Mouse (Mus musculus) neutrophil, adult 5-6 weeks (primary cell): ENCODE data around the gene Gal3st2. TPM values are rescaled to one million over a fixed set of nuclear protein-coding genes. Genes with fewer than 3 reads are reported as not detected.
"Not testable (repeated sequence)": the region's sequence is repeated elsewhere in the genome, so short reads cannot be mapped to it uniquely, and the experiment has no call there.

Source experiments
- ATAC-seq: fragments of 151-379, 151-347 bp; 2 replicates; pipeline ENCODE4 v1.8.0; 2017; ENCODE audit warnings: mild to moderate bottlenecking, moderate TSS enrichment; ENCODE audit not compliant: insufficient number of reproducible peaks, poor library complexity, low FRiP score, severe bottlenecking; ENCODE audit errors: extremely low read depth
- total RNA-seq: library from RNA; stranded (forward); fragments of 200-1000 nt; gene quantifications from 2 replicates; pipeline ENCODE4 v1.2.3, GENCODE M21; 2017

Gal3st2 gene
- total RNA-seq: not detected in 2 replicates

DNA sequence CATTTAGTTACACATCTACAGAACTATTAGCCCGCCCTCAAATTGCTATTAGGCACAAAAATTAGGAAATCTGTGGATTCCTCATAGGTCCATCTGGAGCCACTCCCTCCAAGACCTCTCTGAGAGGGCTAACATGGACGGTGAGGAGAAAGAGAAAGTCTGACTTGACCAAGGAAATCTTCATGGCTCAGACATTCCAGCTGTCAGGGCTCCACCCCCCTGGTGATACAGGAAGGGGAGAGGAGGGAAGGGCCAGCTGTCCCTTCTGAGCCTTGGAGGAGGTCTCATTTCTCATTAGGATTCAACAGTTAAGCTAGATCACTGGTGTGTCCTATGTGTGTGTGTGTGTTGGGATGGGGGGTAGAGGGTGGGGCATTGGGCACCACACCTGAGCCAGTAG lies at the start of gene Gal3st2:
Gal3st2 (plus strand) TSS at position 259 of the 400 bp plus-strand sequence.
- not testable (repeated sequence) for ATAC-seq

DNA sequence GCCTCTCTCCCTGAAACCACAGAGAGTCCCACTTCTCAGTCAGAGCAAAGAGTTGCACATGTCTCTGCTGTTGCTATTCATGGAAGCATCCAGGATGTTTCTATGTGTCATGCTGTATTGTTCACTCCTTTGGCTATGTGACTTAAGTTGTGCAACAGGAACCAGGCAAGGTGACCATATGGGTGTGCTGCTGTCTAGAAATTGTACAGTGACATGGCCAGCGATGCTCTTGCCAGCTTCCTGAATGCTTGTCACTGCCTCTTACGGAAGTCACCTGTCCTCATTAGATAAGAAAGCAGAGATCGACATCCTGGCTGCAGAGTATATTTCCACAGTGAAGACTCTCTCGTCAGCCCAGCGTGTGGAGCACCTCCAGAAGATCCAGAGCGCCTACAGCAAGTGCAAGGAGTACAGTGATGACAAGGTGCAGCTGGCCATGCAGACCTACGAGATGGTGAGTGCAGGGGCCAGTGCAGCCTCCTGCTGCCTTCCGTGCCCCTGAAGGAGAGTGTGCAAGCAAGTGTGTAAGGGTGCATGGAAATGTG lies 49.5 kb upstream of the Gal3st2 start:
- ATAC-seq: no peak

DNA sequence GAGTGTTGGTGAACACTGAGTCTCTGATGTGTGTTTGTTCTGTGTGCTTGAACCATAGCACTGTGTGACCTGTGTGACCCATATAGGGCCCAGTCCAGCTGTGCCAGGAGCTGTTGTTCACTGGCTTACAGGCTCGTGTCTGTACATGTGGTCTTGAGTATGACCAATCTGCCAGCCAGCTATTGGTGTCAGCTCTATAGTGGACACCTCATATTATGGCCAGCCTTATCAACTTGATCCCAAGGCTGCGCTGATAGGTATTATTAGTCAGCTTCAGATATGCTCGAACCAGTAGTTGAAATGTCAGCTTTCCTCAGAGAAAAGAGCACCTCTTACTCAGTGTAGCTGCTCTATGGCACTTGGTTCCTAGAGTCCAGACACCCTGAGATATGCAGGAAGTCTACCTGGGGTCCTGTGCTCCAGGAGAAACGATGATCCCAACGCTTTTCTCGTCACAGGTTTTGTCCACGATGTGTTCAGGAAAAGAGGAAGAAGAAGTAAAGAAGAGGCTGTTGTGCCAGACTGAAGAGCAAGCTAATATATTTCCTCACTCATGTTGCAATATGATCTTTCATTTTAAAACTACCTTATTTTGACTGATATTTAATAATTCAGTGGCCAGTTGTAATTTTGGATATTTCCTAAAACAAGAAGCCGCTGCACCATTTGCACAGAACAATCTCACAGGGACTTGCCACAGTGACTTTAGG lies 43.1 kb upstream of the Gal3st2 start:
- ATAC-seq: no peak

DNA sequence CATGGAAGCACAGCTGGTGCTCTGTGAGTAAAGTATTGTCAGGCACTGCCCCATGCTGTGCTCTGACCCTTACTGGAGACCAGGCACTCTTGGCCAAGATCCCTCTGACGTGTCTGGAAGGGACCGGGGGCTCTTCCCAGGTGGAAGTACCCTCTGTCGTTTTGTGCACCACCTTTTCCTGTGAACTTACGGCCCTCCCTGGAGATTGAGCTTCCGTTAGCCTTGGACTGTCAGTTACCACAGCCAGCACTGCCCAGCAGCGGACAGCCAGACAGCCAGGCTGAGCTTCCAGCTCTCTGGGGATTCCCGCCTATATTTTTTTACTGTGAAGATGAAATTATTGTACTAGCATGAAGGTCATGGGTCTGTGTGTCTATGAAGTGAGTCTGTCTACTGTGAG lies 42.4 kb upstream of the Gal3st2 start:
- no peak for ATAC-seq

DNA sequence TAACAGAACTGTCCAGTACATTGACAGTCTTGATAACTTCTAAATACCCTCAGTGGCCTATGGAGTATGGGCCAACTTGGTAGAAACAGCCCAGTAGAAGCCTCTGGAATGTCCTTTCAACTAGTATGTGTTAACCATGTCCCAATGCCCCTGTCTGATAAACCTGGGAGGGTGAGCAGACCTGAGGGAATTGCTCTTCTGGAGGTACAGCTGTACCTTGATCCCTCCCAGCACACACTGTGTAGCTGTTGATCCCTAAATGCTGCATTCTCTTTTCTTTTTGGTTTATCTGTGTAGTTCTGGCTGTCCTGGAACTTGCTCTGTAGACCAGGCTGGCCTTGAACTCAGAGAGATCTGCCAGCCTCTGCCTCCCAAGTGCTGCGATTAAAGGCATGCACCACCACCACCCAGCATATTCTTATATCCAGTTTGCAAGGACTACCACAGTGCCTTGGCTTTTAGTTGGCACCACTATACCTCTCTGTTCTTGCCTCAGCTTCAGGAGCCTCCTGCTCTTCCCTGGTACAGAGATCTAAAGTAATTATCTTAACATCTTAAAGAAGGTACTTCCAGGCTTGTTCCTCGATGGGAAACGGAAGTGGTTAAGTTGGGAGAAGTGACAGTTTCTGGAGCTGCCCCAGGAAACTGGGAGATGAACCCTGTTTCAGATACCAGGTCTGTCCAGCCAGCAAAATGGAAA lies 37.2 kb upstream of the Gal3st2 start:
- ATAC-seq: no peak

DNA sequence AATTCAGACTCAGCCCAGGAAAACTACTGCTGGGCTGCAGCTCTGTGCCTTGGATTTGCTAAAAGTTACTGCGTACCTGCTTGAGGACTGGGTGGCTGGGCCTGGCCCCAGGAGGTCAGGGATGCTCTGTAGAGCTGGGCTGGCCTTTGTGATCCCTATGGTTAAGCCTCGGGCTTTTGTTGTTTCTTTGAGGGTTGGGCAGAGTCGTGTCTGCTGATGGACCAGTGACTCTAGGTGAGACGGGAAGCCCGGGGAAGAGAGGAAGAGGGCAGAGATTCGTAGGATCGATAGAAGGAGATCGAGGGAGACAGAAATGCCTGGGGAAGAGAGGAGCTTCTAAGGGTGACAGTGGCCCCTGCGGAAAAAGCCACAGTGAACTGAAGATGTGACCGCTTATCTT lies 36.5 kb upstream of the Gal3st2 start, which contains the start of gene D2hgdh:
D2hgdh (plus strand) TSS at position 301 of the 400 bp plus-strand sequence.
- no peak for ATAC-seq

DNA sequence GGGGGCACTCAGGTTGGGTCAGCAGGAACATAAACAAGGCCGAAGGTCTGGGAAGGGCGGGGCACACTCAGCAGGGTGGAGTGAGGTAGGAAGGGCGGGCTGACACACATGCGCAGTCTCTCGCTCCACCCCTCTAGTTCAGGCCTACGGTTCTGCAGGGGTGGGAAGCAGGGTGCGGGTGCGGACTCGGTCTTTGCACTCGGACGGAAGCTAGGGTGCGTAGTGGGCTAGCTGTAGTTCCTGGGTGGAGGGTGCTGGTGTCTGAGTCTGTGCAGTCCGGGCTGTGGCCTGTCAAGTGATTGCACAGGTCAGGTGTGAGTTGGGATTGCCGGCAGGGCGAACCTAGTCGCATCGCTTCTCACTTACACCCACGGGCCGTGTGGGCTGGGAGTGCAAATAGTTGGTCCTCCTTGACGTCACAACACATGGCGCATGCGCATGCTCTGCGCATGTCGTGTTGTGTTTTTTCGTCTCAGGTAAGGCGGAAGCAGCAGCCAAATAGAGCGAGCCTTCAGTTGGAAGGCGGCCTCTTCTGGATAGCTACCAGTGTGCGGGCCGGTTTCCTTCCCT lies 35.9 kb upstream of the Gal3st2 start:
- peak; percentile 89 for ATAC-seq

DNA sequence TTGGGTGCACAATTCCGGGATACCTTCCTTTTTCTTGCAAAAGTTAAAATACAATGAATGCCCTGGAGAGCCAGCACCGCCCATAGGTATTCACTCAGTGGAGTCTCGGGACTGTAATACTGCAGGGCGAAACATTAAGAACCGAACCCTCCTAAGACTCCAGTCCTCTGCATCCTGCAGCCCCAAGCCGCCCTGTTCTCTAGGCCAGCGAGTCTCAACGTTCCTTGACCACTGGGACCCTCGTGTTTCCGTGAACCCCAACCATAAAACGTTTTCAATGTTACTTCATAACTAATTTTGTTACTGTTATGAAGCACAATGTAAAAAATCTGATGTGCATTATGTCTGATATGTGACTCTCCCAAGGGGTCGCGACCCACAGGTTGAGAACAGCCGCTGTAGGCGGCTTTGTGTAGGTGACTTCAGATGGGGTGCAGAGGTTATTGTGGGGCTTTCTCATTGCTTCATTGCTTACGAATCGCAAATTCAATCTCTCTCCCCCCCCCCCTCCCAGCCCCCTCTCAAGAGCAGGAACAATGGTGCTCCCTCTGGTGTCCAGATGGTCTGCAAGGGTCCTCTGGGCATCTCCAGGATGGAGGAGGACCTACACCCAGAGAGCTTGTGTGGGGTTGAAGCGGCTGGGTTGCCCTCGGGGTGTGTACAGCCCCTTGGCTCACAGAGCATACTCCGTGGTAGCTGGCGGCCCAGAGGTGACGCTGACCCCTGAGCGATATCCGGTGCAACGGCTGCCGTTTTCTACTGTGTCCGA lies 35.2 kb upstream of the Gal3st2 start:
- ATAC-seq: no peak

DNA sequence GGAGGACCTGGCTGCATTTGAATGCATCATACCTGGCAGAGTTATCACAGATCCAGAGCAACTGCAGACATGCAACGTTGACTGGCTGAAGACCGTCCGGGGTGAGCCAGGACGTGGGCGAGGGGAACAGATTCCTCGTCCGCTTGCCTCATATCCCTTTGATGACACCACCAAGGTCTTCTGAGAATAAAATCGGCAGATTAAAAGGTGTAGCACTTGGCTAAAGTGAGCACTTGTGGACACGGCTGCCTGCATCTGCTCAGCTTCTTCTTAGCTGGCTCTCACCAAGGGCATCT lies 34.6 kb upstream of the Gal3st2 start:
- no peak for ATAC-seq

DNA sequence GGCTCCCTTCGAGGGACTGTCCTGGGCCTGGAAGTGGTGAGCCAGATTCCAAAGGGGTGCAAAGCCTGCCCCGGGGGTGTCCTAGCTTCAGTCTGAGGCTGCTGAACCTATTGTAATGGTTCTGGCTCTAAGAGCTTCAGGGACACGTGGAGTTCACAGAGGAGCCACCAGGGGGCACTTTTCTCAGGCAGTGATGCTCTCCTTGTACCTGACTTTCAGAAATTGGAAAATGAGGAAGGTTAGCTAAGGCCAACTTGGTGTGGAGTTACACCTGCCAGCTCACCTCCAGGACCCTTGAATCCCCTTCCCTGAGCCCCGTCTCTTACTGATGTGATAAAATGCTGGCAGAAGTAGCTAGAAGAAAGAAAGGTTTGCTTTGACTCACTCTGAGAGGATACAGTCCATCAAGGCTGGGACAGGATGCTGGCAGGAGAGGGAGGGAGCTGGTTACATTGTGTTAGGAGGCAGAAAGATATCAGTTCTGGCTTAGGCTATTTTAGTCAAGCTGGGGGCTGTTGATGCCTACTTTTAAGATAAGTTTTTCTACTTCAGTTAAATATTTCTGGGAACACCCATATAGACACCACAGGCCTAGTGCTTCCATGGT lies 28.2 kb upstream of the Gal3st2 start:
- ATAC-seq: peak; percentile 66

DNA sequence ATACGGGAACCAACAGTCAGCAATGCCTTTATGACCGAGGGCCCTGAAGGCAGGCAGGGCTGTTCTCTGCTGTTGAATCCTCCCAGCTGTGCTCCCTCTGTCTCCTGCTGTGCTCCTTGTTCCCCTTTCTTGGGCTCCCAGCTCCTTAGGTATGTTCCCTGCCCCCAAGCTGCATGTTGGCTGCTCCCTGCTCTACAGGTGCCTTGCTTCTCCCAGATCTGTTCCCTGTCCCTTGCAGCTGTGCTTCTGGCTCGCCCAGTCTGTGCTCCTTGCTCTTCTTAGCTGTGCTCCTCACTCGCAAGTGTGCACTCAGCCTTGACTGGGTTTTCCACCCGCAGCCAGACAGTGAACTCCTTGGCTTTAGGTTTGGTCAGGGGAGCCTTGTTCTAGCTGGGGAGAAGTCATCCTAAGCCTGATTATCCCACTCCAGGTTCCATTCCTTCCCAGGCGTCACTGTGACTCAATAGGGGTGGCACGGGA lies 26.4 kb upstream of the Gal3st2 start:
- no peak for ATAC-seq

DNA sequence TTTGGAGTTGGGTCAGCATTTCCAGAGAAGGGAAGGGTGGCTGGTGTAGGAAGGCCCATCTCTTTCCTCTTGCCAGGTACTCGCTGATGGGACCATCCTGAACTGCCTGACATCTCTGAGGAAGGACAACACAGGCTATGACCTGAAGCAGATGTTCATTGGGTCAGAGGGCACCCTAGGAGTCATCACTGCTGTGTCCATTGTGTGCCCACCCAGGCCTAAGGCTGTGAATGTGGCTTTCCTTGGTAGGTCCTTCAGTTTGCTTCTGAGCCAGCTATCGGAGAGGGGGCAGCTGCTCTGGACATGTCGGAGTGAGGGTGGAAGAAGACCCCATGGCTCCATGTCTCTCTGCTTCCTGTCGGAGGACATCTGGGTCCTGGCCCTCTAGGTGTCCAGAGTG lies 25.9 kb upstream of the Gal3st2 start:
- ATAC-seq: no peak

DNA sequence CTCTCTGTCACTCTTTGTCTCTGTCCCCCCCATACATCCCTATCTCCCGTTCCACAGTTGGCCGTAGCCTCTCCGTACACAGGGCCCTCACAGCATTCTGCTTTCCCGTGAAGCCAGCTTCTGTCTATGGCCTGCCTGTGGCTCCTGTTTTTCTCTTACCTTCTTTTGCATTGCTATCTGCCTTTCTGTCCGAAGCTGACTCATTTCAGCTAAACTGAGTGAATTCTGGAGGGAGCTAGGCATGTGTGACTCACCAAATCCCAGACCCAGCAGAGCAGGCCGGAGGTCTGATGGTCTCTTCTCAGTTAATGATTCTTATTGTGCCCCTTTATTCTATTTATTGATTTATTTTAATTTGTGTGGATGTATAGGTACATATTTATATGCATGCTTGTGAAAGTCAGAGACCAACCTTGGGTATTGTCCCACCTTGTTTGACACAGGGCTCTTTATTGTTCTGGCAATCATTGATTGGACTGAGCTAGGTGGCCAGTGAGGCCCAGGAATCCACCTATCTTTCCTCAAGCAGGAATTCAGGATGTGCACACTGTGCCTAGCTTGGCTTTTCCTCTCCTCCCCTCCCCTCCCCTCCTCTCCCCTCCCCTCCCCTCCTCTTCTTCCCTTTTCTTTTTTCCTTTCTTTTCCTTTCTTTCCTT lies 25.1 kb upstream of the Gal3st2 start:
- no peak for ATAC-seq

DNA sequence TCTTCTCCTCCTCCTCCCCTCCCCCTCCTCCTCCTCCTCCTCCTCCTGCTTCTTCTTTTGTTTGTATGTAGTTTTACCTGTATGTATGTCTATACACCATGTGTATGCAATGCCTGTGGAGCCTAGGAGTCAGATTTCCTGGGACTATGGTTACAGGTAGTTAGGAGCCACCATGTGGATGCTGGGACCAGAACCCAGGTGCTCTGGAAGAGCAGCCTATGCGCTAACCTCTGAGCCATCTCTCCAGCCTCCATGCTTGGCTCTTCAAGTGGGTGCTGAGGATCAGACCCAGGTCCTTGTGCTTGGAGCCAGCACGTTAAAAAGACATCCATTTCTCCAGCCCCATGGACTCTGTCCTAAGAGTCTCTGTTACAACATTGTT lies 24.6 kb upstream of the Gal3st2 start:
- no peak for ATAC-seq

DNA sequence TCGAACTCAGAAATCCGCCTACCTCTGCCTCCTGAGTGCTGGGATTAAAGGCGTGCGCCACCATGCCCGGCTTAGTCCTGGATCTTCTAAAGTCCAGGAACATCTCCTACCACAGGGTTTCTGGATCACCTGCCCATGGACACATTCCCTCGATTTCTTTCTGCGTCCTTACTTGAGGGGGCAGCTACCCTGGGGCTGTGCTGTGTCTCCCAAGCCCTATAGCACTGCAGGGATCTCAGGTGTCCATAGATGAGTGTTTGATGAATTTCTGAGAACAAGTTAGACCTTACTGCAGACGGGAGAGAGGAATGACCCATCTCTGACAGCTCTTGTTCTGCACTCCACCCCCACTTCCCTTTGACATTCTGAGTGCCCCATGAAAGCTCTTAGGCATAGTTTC lies 23.8 kb upstream of the Gal3st2 start:
- no peak for ATAC-seq

DNA sequence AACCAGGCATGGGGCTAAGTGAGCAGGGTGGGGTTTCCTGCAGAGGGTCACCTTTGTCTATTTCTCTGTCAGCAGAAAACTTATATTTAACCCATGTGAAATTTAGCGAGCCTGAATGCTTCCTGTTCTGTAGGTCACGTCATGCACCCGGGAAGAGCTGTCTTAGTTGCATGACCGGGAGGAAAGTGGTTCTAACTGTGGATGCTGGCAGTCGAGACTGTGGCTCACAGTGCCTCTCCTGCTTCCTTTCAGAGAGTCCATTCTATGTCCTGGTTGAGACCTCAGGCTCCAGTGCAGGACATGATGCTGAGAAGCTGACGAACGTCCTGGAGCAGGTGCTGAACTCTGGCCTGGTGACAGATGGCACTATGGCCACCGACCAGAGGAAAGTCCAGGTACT lies 22.5 kb upstream of the Gal3st2 start:
- ATAC-seq: not testable (repeated sequence)

DNA sequence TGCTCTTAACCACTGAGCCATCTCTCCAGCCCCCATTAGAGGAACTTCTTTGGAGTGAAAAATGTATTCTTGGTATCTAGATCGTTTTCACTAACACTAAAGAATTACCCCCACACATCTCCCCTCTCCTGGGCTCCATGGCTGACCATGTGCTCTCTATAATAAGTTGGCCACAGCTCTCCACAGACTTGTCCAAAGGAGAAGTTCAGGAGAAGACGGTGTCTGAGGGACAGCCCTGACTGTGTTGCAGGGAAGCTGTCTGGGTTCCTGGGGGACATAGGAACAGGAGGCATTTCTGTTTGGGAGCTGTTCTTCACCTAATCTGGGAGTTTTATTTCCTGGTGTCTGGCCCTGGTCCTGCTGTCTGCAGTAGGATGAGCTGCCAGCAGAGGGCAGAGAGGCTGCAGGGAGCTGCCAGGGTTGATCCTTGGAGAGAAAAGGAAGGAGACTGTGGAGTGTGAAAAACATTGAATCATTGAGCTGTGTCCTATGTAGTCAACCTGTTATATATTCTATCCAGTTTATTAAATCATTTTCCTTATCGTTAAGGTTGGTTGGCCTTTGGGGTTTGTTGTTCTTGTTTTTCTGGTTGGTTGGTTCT lies 15.2 kb upstream of the Gal3st2 start:
- ATAC-seq: not testable (repeated sequence)

DNA sequence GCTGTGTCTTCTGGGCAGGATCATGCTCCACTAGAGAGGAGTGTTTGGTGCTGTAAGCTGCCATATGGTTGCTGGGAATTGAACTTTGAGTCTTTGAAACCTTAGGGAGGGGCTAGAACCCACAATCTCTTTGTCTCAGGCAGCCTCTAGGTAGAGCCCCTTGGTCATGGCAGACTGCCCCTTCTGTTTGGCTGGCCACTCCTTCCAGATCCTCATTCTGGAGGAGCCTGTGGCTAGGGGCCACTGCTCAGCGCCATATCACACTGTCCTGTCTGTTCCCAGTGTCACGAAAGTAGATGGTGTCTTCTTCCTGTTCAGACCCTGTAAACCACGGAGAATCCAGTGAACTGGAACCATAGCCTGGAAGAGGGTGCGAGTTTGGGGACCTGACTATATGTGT lies 5.3 kb upstream of the Gal3st2 start:
- ATAC-seq: 0 out of 2 replicates have a peak, but pooled peaks have one; percentile 7
